Mouse (Mus musculus) thymus, adult 2 months (tissue): ENCODE results near the gene Tmem164.

Experiments
- CTCF ChIP-seq: fragments of 200-500 bp; IDR thresholded peaks from 2 replicates; pipeline ENCODE4 v1.5.1; 2012; ENCODE audit warnings: mild to moderate bottlenecking, control low read depth, low read length, moderate library complexity, borderline replicate concordance; ENCODE audit not compliant: control insufficient read depth, poor library complexity, insufficient read depth; ENCODE audit errors: extremely low read depth
- POLR2A ChIP-seq: fragments of 200-500 bp; IDR thresholded peaks from 2 replicates; pipeline ENCODE4 v1.6.1; 2012; ENCODE audit warnings: mild to moderate bottlenecking, low read length, control low read depth, moderate library complexity; ENCODE audit not compliant: control insufficient read depth, poor library complexity, insufficient read depth; ENCODE audit errors: extremely low read depth

DNA sequence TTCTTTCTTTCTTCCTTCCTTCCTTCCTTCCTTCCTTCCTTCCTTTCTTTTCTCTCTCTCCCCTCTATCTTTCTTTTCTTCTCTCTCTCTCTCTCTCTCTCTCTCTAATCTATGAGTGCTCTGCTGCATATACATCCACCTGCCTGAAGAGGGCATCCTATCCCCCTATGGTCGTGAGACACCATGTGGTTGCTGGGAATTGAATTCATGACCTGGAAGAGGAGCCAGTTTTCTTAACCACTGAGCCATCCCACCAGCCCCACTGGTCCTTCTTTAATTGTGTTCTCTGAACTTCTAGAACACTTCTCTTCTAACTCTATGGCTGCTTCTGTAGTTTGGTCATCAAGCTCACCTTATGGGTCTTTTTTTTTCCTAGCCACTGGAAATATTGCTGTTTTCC, 146.4 kb downstream of the Tmem164 start:
- no peak for TF ChIP-seq POLR2A
- TF ChIP-seq CTCF = no peak
